Mouse (Mus musculus) liver, postnatal 0 days (tissue): Measurements from ENCODE around the gene Fbxw7. TPM values are rescaled to one million over a fixed set of nuclear protein-coding genes. Genes with fewer than 3 reads are reported as not detected.

Source experiments
- ATAC-seq: fragments of 200-750 bp; cut with Nextera tagmentation; 2 replicates; pipeline ENCODE4 v1.8.0; 2017; ENCODE audit warnings: mild to moderate bottlenecking, moderate library complexity
- DNase-seq: peaks from one replicate; pipeline ENCODE4 v3.0.0-alpha.2; 2016
- H3K27ac ChIP-seq: fragments of 300-500 bp; sonication (generic); 2 replicates; pipeline ENCODE4 v1.5.1; 2014; ENCODE audit warnings: antibody characterized with exemption, moderate library complexity, mild to moderate bottlenecking, low read depth
- H3K27me3 ChIP-seq: fragments of 300-500 bp; sonication (generic); 2 replicates; pipeline ENCODE4 v1.6.1; 2014; ENCODE audit warnings: low read length, control low read depth, mixed read lengths; ENCODE audit not compliant: insufficient read depth
- H3K36me3 ChIP-seq: fragments of 300-500 bp; sonication (generic); replicated peaks from 2 replicates; pipeline ENCODE4 v1.6.1; 2014; ENCODE audit warnings: mild to moderate bottlenecking, control low read depth, low read length, moderate library complexity, mixed read lengths; ENCODE audit not compliant: insufficient read depth
- H3K4me1 ChIP-seq: fragments of 300-500 bp; sonication (generic); 2 replicates; pipeline ENCODE4 v1.6.1; 2014; ENCODE audit warnings: antibody characterized with exemption, mild to moderate bottlenecking, control low read depth; ENCODE audit not compliant: insufficient read depth
- H3K4me2 ChIP-seq: fragments of 300-500 bp; sonication (generic); 2 replicates; pipeline ENCODE4 v1.6.1; 2014; ENCODE audit warnings: low read depth, mild to moderate bottlenecking, low read length, moderate library complexity, mixed read lengths
- H3K4me3 ChIP-seq: fragments of 300-500 bp; sonication (generic); 2 replicates; pipeline ENCODE4 v1.5.1; 2014; ENCODE audit warnings: low read depth, low read length
- H3K9ac ChIP-seq: fragments of 300-500 bp; sonication (generic); replicated peaks from 2 replicates; pipeline ENCODE4 v1.6.1; 2014; ENCODE audit warnings: mild to moderate bottlenecking, moderate library complexity
- H3K9me3 ChIP-seq: fragments of 300-500 bp; sonication (generic); 2 replicates; pipeline ENCODE4 v1.6.1; 2016; ENCODE audit warnings: mild to moderate bottlenecking, control low read depth, low read length, mixed read lengths
- CTCF ChIP-seq: sonication (generic); IDR thresholded peaks from 2 replicates; pipeline ENCODE4 v1.5.1; 2016; ENCODE audit warnings: antibody characterized with exemption, low read depth
- EP300 ChIP-seq: IDR thresholded peaks from 2 replicates; pipeline ENCODE4 v1.6.1; 2016; ENCODE audit warnings: antibody characterized with exemption, low read depth, mild to moderate bottlenecking
- WGBS: fragments of 180-500 bp; shearing (Covaris S2); extraction: QIAGEN DNeasy Blood & Tissue Kit; methylation state at CpG from one replicate; pipeline ENCODE4 v1.1.7; 2014; ENCODE audit not compliant: insufficient replicate concordance; 5-methylcytosine and 5-hydroxymethylcytosine counted together
- polyA plus RNA-seq: library from polyadenylated mRNA; unstranded; fragments of >200 nt; fragmentation: Nextera tagmentation; extraction: Ambion mirVana; gene quantifications from 2 replicates; pipeline ENCODE4 v1.2.1, GENCODE M21; 2015

The Fbxw7 gene
- polyA plus RNA-seq, 1 experiment from 2014 or later = 2.8 TPM

DNA sequence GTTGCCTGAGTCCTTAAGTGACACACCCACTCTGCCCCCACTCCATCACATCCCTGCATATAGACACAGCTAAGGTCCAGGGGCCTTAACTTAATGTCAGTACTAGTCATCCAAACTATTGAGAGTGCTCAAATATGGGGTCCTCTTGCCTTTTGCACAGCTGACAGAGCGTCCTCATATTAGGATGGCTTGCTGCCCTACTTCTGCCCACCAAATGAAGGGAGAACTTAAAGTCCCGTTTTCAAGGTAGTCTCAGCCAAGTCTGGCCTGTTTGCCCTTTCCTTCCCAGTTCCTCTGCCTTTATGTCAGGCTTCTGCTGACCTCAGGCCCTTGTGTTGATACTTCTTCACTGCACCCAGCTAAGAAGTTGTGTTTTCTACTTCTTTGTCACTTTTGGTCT, 157.8 kb downstream of the Fbxw7 start:
- DNase-seq = no peak
- Histone ChIP-seq H3K4me2 (no peak overlapping the region), H3K4me1 (no peaks in the 10 kb centered on the region), H3K9ac (no peak overlapping the region), H3K9me3 (no peaks in the 10 kb centered on the region), H3K4me3 (no peak overlapping the region), H3K27me3 (no peaks in the 10 kb centered on the region), H3K36me3 (peaks cover 44% of the 10 kb centered on the region), H3K27ac (no peak overlapping the region)
- no peak for TF ChIP-seq EP300
- no peak for TF ChIP-seq CTCF
- WGBS = 85% methylated on average over 2 of the region's 2 CpGs
- ATAC-seq = no peak

- DNase-seq = no peak
- Histone ChIP-seq H3K36me3 (peaks cover 43% of the 10 kb centered on the region), H3K4me1 (no peaks in the 10 kb centered on the region), H3K4me2 (no peak overlapping the region), H3K27ac (no peak overlapping the region), H3K9me3 (no peaks in the 10 kb centered on the region), H3K9ac (no peak overlapping the region), H3K27me3 (no peaks in the 10 kb centered on the region), H3K4me3 (no peak overlapping the region)
- WGBS = 94% methylated on average over 9 of the region's 9 CpGs
- no peak for TF ChIP-seq EP300
- no peak for TF ChIP-seq CTCF
- no peak for ATAC-seq
These were observed 159.1 kb downstream of the Fbxw7 start for GRCm38 (mm10) chr3:84974193-84974592.

GRCm38 (mm10) chr3:84978676-84979075, 163.6 kb downstream of the Fbxw7 start:
- no peak overlapping the region for H3K4me2 ChIP-seq
- H3K9me3 ChIP-seq = no peaks in the 10 kb centered on the region
- no peak overlapping the region for H3K4me3 ChIP-seq
- no peaks in the 10 kb centered on the region for H3K27me3 ChIP-seq
- WGBS = 89% methylated on average over 11 of the region's 11 CpGs
- DNase-seq = no peak
- H3K9ac ChIP-seq = no peak overlapping the region
- H3K4me1 ChIP-seq = no peaks in the 10 kb centered on the region
- H3K27ac ChIP-seq = no peak overlapping the region
- H3K36me3 ChIP-seq = peaks cover 23% of the 10 kb centered on the region
- no peak for ATAC-seq
- TF ChIP-seq CTCF (no peak), EP300 (no peak)

DNA sequence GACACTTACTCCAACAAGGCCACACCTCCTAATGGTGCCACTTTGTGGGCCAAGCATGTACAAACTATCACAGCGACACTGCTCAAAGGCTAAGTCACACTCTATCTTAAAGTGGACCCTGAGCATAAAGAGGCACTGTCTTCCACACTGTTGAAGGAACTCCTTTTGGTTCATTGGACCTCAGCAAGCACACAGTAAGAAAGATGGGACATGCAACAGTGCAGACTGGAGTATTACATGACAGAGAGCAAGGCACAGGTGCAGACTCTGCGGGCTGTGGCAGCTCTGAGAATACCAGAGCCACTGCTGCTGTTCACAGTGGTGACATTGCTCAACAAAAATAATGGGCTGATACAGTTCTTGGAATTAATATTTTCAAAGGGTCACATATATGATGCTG, 165.1 kb downstream of the Fbxw7 start:
- Histone ChIP-seq H3K4me1 (no peaks in the 10 kb centered on the region), H3K27ac (no peak overlapping the region), H3K4me2 (no peak overlapping the region), H3K27me3 (no peaks in the 10 kb centered on the region), H3K4me3 (no peak overlapping the region), H3K9me3 (no peaks in the 10 kb centered on the region), H3K36me3 (peaks cover 15% of the 10 kb centered on the region), H3K9ac (no peak overlapping the region)
- no peak for ATAC-seq
- WGBS = 98% methylated on average over 2 of the region's 2 CpGs
- DNase-seq = no peak
- no peak for TF ChIP-seq EP300

DNA sequence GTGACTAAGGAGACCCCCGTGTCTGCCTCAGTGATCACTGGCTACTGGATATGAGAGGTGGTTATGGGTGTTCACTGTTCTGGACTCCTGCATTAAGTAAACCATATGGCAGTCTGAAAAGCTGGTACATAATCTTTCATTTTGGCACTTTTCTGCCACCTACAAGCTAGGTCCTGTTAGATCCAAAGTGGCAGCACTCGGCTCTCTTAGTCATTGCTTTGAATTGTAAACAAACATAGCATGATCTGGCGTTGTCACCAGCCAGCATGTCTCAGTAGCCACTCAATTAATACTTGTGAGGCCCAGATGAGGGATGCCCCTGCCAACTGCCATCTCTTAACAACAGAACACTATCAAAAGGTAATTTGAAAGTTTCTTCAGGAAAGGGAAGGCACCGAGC, 167.6 kb downstream of the Fbxw7 start:
- TF ChIP-seq CTCF = no peak
- TF ChIP-seq EP300 = no peak
- Histone ChIP-seq H3K4me2 (no peak overlapping the region), H3K9ac (no peak overlapping the region), H3K9me3 (no peaks in the 10 kb centered on the region), H3K4me1 (no peaks in the 10 kb centered on the region), H3K27ac (no peak overlapping the region), H3K4me3 (no peak overlapping the region), H3K36me3 (peaks cover 1% of the 10 kb centered on the region; the same call in 1 of the 2 replicates), H3K27me3 (no peaks in the 10 kb centered on the region)
- 56% methylated on average over 4 of the region's 4 CpGs for WGBS
- ATAC-seq (no peak), DNase-seq (no peak)

DNA sequence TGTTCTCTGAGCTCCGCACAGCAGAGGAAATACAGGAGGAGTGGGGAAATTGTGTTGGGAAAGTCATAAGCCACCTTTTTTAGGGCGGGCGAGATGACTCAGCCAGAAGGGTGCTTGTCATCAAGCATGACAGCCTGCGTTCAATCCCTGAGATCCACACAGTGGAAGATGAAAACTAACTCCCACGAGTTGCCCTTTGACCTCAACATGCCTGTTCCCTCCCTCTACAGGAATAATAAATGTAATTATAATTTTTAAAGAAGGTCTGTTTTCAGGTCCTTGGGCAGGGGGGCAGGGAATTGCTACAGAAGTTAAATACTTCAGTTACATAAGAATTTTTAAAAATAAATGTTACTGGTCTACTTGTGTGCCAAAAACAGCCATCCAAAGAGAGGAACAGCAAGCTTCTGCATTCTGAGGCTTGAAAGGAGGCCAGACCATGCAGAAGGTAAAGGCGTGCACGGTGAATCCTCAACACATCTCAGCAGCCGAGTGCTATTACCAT, 170.1 kb downstream of the Fbxw7 start:
- no peaks in the 10 kb centered on the region for H3K9me3 ChIP-seq
- no peak for ATAC-seq
- no peak for TF ChIP-seq CTCF
- TF ChIP-seq EP300 = no peak
- H3K4me2 ChIP-seq = no peak overlapping the region
- H3K9ac ChIP-seq = no peak overlapping the region
- no peak overlapping the region for H3K27ac ChIP-seq
- H3K4me1 ChIP-seq = no peaks in the 10 kb centered on the region
- WGBS = 82% methylated on average over 8 of the region's 8 CpGs
- H3K27me3 ChIP-seq = no peaks in the 10 kb centered on the region
- H3K36me3 ChIP-seq = no peaks in the 10 kb centered on the region
- DNase-seq = no peak
- H3K4me3 ChIP-seq = no peak overlapping the region

- Histone ChIP-seq H3K36me3 (no peaks in the 10 kb centered on the region), H3K4me3 (no peak overlapping the region), H3K9me3 (no peaks in the 10 kb centered on the region), H3K4me1 (no peaks in the 10 kb centered on the region), H3K4me2 (no peak overlapping the region), H3K27ac (no peak overlapping the region), H3K9ac (no peak overlapping the region), H3K27me3 (no peaks in the 10 kb centered on the region)
- WGBS = 71% methylated on average over 4 of the region's 4 CpGs
- no peak for ATAC-seq
- no peak for DNase-seq
- TF ChIP-seq CTCF (no peak), EP300 (no peak)
These were observed 173.8 kb downstream of the Fbxw7 start for GRCm38 (mm10) chr3:84988880-84989279.
